Mouse (Mus musculus) layer of hippocampus, adult 2 months (tissue): ENCODE data around the gene Snx27. TPM values are rescaled to one million over a fixed set of nuclear protein-coding genes. Genes with fewer than 3 reads are reported as not detected.

Experiments used
- DNase-seq, 2 experiments: peaks; one replicate each; pipeline ENCODE4 v3.0.0; 2022; ENCODE audit warnings: low spot score in 2 of 2
- H3K27ac ChIP-seq: fragments of 200-600 bp; 2 replicates; pipeline ENCODE4 v1.8.1; 2022
- H3K4me3 ChIP-seq: fragments of 200-600 bp; 2 replicates; pipeline ENCODE4 v1.8.1; 2022; ENCODE audit warnings: mild to moderate bottlenecking
- CTCF ChIP-seq: fragments of 200-600 bp; conservative IDR thresholded peaks from 2 replicates; pipeline ENCODE4 v1.8.1; 2022; ENCODE audit warnings: antibody characterized with exemption, mild to moderate bottlenecking, moderate library complexity
- total RNA-seq, 2 experiments: library from RNA; stranded (reverse); gene quantifications; 2 replicates each; pipeline ENCODE4 v1.2.3; 2021

The Snx27 gene
- total RNA-seq, 2 experiments from 2014 or later: 102 to 108 TPM

DNA sequence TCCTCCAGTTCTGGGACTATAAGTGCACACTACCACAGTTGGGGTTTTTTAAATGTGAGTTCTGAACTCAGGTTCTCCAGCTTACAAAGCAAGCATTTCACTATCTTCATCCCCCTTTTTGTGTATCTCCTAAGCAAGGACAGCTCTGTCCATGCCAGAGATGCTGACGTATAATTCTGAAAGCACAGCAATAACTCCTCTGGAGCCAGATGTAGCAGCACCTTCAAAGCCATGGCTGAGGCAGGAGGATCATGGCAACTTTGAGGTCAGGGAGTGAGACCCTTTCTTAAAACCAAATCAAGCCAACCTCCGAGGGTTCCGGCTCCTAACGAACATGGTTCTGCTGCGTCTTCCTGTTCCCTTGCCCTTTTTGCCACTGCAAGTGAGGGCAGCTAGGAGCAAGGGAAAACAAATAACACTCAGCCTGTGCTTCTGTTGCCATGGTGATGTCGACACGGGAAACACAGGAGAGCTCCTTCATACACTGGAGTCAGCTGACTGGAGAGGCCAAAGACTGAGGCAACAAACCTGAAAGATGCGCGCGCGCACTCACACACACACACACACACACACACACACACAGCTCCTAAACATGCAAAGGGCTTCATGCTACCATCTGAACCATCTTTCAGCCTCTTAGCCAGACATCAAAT lies 118.5 kb downstream of the Snx27 start:
- TF ChIP-seq CTCF: no peak
- Histone ChIP-seq H3K4me3 (no peak overlapping the region), H3K27ac (peak overlapping the region; percentile 96)
- no peak for DNase-seq

DNA sequence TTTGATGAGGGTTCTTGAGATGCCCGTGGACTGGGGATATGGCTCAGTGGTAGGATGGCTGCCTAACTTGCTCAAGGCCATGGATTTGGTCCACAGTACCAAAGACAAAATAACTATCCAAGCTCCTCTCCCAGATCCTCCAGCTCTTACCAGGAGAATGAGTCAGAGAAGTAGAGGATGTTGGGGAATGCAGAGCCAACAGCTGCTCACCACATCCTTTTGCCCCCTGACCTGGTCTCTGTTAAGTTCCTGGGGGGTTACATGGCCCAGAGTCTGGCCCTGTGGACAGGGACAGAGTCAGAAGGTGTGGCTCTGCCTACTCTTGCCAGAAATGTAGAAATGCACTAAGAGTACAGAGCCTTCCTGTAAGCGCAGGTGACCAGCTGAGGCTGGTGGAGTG lies 122.7 kb downstream of the Snx27 start:
- Histone ChIP-seq H3K27ac (no peak overlapping the region), H3K4me3 (no peak overlapping the region)
- DNase-seq: no peak
- TF ChIP-seq CTCF: no peak

GRCm38 (mm10) chr3:94457055-94457454 lies 125.5 kb downstream of the Snx27 start:
- H3K27ac ChIP-seq: peak overlapping the region; percentile 1; the same call in 1 of the 2 replicates

GRCm38 (mm10) chr3:94456529-94457000 lies 126.0 kb downstream of the Snx27 start:
- Histone ChIP-seq H3K4me3 (peak overlapping the region; percentile 44), H3K27ac (peak overlapping the region; percentile 1; the same call in 1 of the 2 replicates)

More at GRCm38 (mm10) chr3:94457055-94457454, 125.5 kb downstream of the Snx27 start:
- DNase-seq: no peak
- no peak overlapping the region for H3K4me3 ChIP-seq
- no peak for TF ChIP-seq CTCF

DNA sequence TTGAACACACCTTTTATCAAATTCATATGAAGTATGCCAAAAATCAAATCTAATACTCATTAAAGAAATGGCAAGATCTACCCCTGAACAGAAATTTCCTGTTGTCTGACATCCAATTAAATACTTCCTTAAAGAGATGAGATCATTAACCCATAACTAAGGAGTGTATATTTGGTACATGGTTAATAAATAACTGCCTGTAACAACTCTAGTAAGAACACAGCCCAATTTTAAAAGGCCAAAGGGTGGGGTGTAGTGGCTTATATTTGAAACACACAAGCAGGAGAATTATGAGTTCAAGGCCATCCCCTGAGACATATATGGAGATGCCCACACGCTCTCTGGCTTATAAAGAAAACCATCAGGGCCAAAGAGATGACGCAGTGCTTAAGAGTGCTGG lies 133.1 kb downstream of the Snx27 start:
- Histone ChIP-seq H3K27ac (no peak overlapping the region), H3K4me3 (no peak overlapping the region)
- no peak for DNase-seq
- TF ChIP-seq CTCF: no peak

More at GRCm38 (mm10) chr3:94456529-94457000, 126.0 kb downstream of the Snx27 start:
- TF ChIP-seq CTCF: peak; percentile 95
- peak; percentile 84 to 85 for DNase-seq

Other genes with a start within 250 kb of the Snx27 start
- gene Them5, start 240.6 kb downstream of the Snx27 start, total RNA-seq: not detected
- gene C2cd4d, start 220.3 kb downstream of the Snx27 start, total RNA-seq: under 1 TPM; 0.36 to 0.47 TPM
- gene Rorc, start 209.9 kb downstream of the Snx27 start, total RNA-seq: 1 to 10 TPM in 1 of 2 experiments, under 1 TPM in 1; 0.97 to 1.0 TPM
- under 1 TPM; 0.79 to 0.98 TPM for gene Lingo4, start 184.2 kb downstream of the Snx27 start, total RNA-seq
- 10 to 100 TPM; 41.3 to 47.2 TPM for gene Tdrkh, start 169.4 kb downstream of the Snx27 start, total RNA-seq
- gene Mrpl9, start 139.4 kb downstream of the Snx27 start, total RNA-seq: 10 to 100 TPM; 41.3 to 44.4 TPM
- gene Oaz3, start 138.8 kb downstream of the Snx27 start, total RNA-seq: not detected
- 100 to 1,000 TPM; 184 to 202 TPM for gene Celf3, start 104.4 kb downstream of the Snx27 start, total RNA-seq
- gene Riiad1, start 102.4 kb downstream of the Snx27 start, total RNA-seq: 1 to 10 TPM; 5.8 to 7.2 TPM
- not detected for gene Gm10972, start 60.4 kb upstream of the Snx27 start, total RNA-seq
- 1 to 10 TPM; 2.4 to 2.8 TPM for gene Tuft1, start 76.2 kb upstream of the Snx27 start, total RNA-seq
- 1 to 10 TPM; 2.1 to 2.2 TPM for gene Selenbp2, start 110.8 kb upstream of the Snx27 start, total RNA-seq
- gene Cgn, start 203.8 kb upstream of the Snx27 start, total RNA-seq: 1 to 10 TPM; 3.7 TPM